Mouse (Mus musculus) midbrain, postnatal 0 days (tissue): ENCODE measurements around the gene Sox11. TPM values are rescaled to one million over a fixed set of nuclear protein-coding genes. Genes with fewer than 3 reads are reported as not detected.

Source experiments
- ATAC-seq: fragments of 200-750 bp; cut with Nextera tagmentation; 2 replicates; pipeline ENCODE4 v1.8.0; 2017; ENCODE audit warnings: moderate number of reproducible peaks, mild to moderate bottlenecking, moderate TSS enrichment, moderate library complexity; ENCODE audit not compliant: low FRiP score
- DNase-seq: peaks from one replicate; pipeline ENCODE4 v3.0.0-alpha.2; 2015; ENCODE audit warnings: low spot score
- H3K27ac ChIP-seq: fragments of 300-500 bp; sonication (generic); 2 replicates; pipeline ENCODE4 v1.5.1; 2014; ENCODE audit warnings: low read depth, mild to moderate bottlenecking, low read length, mixed read lengths
- H3K27me3 ChIP-seq: fragments of 300-500 bp; sonication (generic); 2 replicates; pipeline ENCODE4 v1.6.1; 2014; ENCODE audit warnings: low read length, control low read depth, mixed read lengths; ENCODE audit not compliant: insufficient read depth
- H3K36me3 ChIP-seq: fragments of 300-500 bp; sonication (generic); 2 replicates; pipeline ENCODE4 v1.6.1; 2014; ENCODE audit warnings: low read length, control low read depth, mixed read lengths; ENCODE audit not compliant: insufficient read depth
- H3K4me1 ChIP-seq: fragments of 300-500 bp; sonication (generic); 2 replicates; pipeline ENCODE4 v1.6.1; 2014; ENCODE audit warnings: mild to moderate bottlenecking, control low read depth, antibody characterized with exemption, low read length, mixed read lengths; ENCODE audit not compliant: insufficient read depth
- H3K4me2 ChIP-seq: fragments of 300-500 bp; sonication (generic); 2 replicates; pipeline ENCODE4 v1.6.1; 2014; ENCODE audit warnings: low read depth, mild to moderate bottlenecking, low read length, mixed read lengths; ENCODE audit not compliant: poor library complexity, severe bottlenecking
- H3K4me3 ChIP-seq: fragments of 300-500 bp; sonication (generic); 2 replicates; pipeline ENCODE4 v1.5.1; 2014; ENCODE audit warnings: low read depth, mild to moderate bottlenecking, low read length, moderate library complexity
- H3K9ac ChIP-seq: fragments of 300-500 bp; sonication (generic); replicated peaks from 2 replicates; pipeline ENCODE4 v1.6.1; 2014; ENCODE audit warnings: mild to moderate bottlenecking, low read length, moderate library complexity, mixed read lengths; ENCODE audit not compliant: poor library complexity, severe bottlenecking
- H3K9me3 ChIP-seq: fragments of 300-500 bp; sonication (generic); 2 replicates; pipeline ENCODE4 v1.6.1; 2016; ENCODE audit warnings: low read length, control low read depth
- CTCF ChIP-seq: IDR thresholded peaks from 2 replicates; pipeline ENCODE4 v1.5.1; 2016; ENCODE audit warnings: antibody characterized with exemption, mild to moderate bottlenecking
- WGBS: fragments of 180-500 bp; shearing (Covaris S2); extraction: QIAGEN DNeasy Blood & Tissue Kit; methylation state at CpG from one replicate; pipeline ENCODE4 v1.1.7; 2014; 5-methylcytosine and 5-hydroxymethylcytosine counted together
- polyA plus RNA-seq: library from polyadenylated mRNA; unstranded; fragments of >200 nt; fragmentation: Nextera tagmentation; extraction: Ambion mirVana; gene quantifications from 2 replicates; pipeline ENCODE4 v1.2.1, GENCODE M21; 2015
- total RNA-seq: library from RNA; depleted of rRNA; stranded (reverse); fragments of >200 nt; gene quantifications from 2 replicates; pipeline ENCODE4 v1.2.3, GENCODE M21; 2014

Gene Sox11
- total and polyA plus RNA-seq, 2 experiments from 2014 or later = 148 to 154 TPM

DNA sequence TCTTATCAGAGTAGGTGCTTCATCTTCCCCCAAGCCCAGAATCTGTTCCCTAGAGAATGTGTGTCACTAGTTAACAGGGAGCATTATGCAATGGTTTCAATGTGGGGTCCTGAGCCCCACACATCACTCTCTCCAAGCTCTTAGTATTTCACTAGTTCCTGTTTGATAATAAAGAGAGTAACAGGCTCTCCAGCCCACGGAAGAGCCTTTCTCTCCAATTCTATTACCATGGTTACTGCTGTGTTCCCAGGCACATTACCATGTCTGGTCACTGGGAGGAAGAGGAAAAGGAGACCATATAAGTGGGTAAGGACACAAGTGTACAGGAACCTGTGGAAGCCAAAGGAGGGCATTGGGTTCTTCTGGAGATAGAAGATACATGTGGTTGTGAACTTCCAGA lies 19.0 kb downstream of the Sox11 start:
- Histone ChIP-seq H3K36me3 (0 out of 2 replicates have a peak, but pooled peaks cover 3% of the 10 kb centered on the region), H3K27me3 (no peaks in the 10 kb centered on the region), H3K4me3 (no peak overlapping the region), H3K9me3 (no peaks in the 10 kb centered on the region), H3K4me1 (0 out of 2 replicates have a peak, but pooled peaks cover 3% of the 10 kb centered on the region), H3K27ac (no peak overlapping the region), H3K4me2 (no peak overlapping the region), H3K9ac (no peak overlapping the region)
- WGBS = 43% methylated on average over 1 of the region's 1 CpGs
- TF ChIP-seq CTCF = no peak
- ATAC-seq (no peak), DNase-seq (no peak)

DNA sequence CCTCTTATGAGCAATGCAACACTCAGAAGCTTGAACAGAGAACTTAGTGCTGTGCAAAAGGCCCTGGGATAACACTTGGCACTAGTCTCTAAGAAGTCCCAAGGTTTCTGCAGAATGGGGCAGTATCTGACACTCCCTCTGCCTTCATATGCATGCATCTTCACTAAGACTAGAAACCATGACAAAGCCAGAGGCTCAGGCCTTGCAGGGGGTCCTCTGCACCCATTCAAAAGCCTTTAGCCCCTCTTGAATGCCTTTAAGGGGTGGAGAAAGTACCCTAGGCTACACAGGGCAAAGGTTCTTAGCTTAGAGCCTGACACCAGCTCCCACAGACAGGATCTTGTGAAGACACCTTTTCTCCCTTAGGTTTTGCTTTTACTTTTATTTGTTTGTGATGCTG lies 21.7 kb downstream of the Sox11 start:
- Histone ChIP-seq H3K36me3 (no peaks in the 10 kb centered on the region), H3K27me3 (no peaks in the 10 kb centered on the region), H3K27ac (no peak overlapping the region), H3K9ac (no peak overlapping the region), H3K4me1 (0 out of 2 replicates have a peak, but pooled peaks cover 3% of the 10 kb centered on the region), H3K4me2 (no peak overlapping the region), H3K9me3 (no peaks in the 10 kb centered on the region), H3K4me3 (no peak overlapping the region)
- ATAC-seq (no peak), DNase-seq (no peak)
- TF ChIP-seq CTCF = no peak

DNA sequence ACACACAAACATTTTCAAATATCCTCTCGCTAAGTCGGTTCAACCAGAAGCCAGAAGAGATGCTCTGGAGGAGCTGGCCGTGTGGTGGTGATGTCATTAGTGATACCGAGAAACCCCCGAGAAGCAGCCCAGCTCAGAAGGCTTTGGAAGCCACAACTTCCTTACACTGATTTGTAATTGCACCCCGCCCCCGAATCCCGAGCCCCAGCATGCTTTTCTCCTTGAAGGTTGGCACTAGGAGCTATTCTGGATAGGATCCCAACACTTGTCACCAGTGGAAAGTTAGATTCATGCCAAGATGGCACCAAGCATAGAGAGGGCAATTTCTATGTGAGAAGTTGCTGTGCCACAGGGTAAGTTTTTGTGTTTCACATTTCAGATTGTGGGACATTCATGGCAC lies 29.4 kb downstream of the Sox11 start:
- 87% methylated on average over 8 of the region's 8 CpGs for WGBS
- no peaks in the 10 kb centered on the region for H3K36me3 ChIP-seq
- H3K9ac ChIP-seq = no peak overlapping the region
- no peaks in the 10 kb centered on the region; the same call in 1 of the 2 replicates for H3K4me1 ChIP-seq
- no peaks in the 10 kb centered on the region for H3K9me3 ChIP-seq
- DNase-seq (peak; percentile 31), ATAC-seq (no peak)
- H3K4me2 ChIP-seq = no peak overlapping the region
- no peak overlapping the region for H3K4me3 ChIP-seq
- no peak overlapping the region for H3K27ac ChIP-seq
- TF ChIP-seq CTCF = no peak
- no peaks in the 10 kb centered on the region for H3K27me3 ChIP-seq

DNA sequence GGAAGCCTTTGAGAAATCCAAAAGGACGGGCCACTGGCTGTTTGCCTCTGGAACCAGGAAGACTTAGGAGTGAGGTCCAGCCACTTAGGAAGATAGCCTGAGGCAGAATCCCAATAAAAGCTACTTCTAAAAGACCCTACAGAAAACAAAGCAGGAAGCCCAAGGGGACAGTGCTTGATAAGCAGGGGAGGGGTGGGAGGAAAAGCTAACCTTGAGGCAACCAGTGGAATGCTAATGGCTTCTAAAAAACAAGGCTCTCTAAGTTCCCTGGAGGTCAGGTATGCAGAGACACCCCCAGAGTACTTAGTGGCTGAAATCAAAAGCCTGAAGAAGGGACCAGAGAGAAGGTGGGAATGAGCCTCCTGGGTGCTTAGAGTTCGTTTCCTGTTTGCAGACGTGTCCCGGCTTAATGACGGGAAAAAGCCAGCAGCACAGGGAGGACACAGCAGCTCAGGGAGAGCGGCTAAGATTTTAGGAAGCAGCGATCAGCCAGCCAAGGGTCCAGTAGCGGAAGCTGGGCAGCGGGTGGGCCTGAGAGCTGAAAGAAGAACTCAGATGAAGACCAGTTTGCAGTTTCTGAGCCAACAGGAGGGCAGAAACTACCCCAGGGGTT lies 30.4 kb downstream of the Sox11 start:
- Histone ChIP-seq H3K36me3 (no peaks in the 10 kb centered on the region), H3K9ac (no peak overlapping the region), H3K27me3 (no peaks in the 10 kb centered on the region), H3K4me1 (no peaks in the 10 kb centered on the region; the same call in 1 of the 2 replicates), H3K9me3 (no peaks in the 10 kb centered on the region), H3K4me3 (no peak overlapping the region), H3K27ac (no peak overlapping the region), H3K4me2 (no peak overlapping the region)
- TF ChIP-seq CTCF = no peak
- 25% methylated on average over 9 of the region's 9 CpGs for WGBS
- DNase-seq = no peak
- no peak for ATAC-seq

DNA sequence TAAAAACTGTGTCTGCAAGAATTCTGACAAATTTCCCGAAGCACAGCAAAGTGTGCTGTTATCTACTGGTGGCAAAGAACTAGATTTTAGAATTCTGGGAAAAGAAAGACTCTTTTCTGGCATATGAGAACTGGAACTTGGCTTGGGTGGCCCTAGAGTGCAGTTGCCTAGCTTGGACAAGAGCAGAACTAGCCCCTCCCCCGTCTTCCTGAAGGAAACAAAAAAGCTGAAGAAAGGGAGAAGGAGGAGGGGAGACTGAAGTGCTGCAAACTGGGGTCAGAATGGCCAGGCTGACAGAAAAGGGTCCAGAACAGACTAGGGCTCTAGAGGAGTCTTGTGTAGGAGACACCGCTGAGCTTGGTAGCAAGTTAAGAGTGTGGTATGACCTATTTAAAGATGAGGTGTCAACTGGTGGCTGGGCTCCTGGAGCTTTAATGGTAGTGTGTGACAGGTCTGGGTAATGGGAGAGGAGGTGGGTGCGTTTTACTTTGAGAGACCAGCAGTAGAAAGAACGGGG lies 31.0 kb downstream of the Sox11 start:
- Histone ChIP-seq H3K27me3 (no peaks in the 10 kb centered on the region), H3K9ac (no peak overlapping the region), H3K36me3 (no peaks in the 10 kb centered on the region), H3K27ac (no peak overlapping the region), H3K4me1 (no peaks in the 10 kb centered on the region; the same call in 1 of the 2 replicates), H3K9me3 (no peaks in the 10 kb centered on the region), H3K4me3 (no peak overlapping the region), H3K4me2 (no peak overlapping the region)
- ATAC-seq = no peak
- no peak for TF ChIP-seq CTCF
- WGBS = 58% methylated on average over 5 of the region's 5 CpGs
- no peak for DNase-seq

DNA sequence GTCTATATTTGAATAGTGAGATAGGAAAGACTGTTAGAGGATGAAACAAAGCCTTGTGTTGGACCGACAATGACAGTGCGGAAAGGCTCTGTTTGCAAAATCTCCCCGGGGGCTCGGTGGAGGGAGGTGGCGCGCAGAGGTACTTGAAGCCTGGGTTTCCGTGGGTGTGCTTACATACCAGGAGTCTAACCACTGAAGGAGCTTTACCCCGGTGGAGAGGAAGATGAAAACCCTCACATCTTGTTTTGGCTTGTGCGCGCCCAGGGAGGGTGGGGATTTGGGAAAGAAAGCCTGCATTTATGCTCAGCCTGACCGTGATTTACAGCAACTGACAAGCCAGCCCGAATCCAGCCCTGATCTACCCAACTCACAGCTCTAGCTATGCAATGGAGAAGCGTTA lies 31.7 kb downstream of the Sox11 start:
- Histone ChIP-seq H3K4me3 (no peak overlapping the region), H3K27ac (no peak overlapping the region), H3K9ac (no peak overlapping the region), H3K36me3 (no peaks in the 10 kb centered on the region), H3K9me3 (no peaks in the 10 kb centered on the region), H3K4me2 (no peak overlapping the region), H3K4me1 (no peaks in the 10 kb centered on the region; the same call in 1 of the 2 replicates), H3K27me3 (no peaks in the 10 kb centered on the region)
- ATAC-seq (no peak), DNase-seq (no peak)
- WGBS = 74% methylated on average over 13 of the region's 13 CpGs
- TF ChIP-seq CTCF = no peak
